Mouse (Mus musculus) G1E (cell line): ENCODE results near the gene Lat. TPM values are rescaled to one million over a fixed set of nuclear protein-coding genes. Genes with fewer than 3 reads are reported as not detected.

Experiments used
- ATAC-seq: 2 replicates; pipeline ENCODE4 v1.8.0; 2016; ENCODE audit warnings: mild to moderate bottlenecking; ENCODE audit not compliant: insufficient number of reproducible peaks, poor library complexity, low FRiP score, severe bottlenecking; ENCODE audit errors: extremely low read depth
- DNase-seq: peaks from one replicate; pipeline ENCODE4 v3.0.0; 2012; ENCODE audit warnings: low spot score
- H3K27me3 ChIP-seq: 2 replicates; pipeline ENCODE4 v1.6.1; 2012; ENCODE audit warnings: mild to moderate bottlenecking, low read length, inconsistent platforms; ENCODE audit not compliant: insufficient read depth
- H3K36me3 ChIP-seq: replicated peaks from 2 replicates; pipeline ENCODE3; 2012; ENCODE audit warnings: mild to moderate bottlenecking, inconsistent platforms
- H3K4me1 ChIP-seq: 2 replicates; pipeline ENCODE4 v1.6.1; 2012; ENCODE audit warnings: low read depth, low read length, inconsistent platforms, mixed read lengths; ENCODE audit not compliant: insufficient read depth
- H3K4me3 ChIP-seq: 2 replicates; pipeline ENCODE4 v1.5.1; 2012; ENCODE audit warnings: low read depth, mild to moderate bottlenecking, inconsistent platforms, low read length, moderate library complexity, mixed read lengths
- H3K9me3 ChIP-seq: replicated peaks from 2 replicates; pipeline ENCODE4 v1.6.1; 2012; ENCODE audit warnings: inconsistent platforms
- CTCF ChIP-seq: IDR thresholded peaks from 2 replicates; pipeline ENCODE4 v1.5.1; 2012; ENCODE audit warnings: low read depth, low read length, inconsistent platforms, mixed read lengths
- GATA1 ChIP-seq: IDR thresholded peaks from 2 replicates; pipeline ENCODE4 v1.6.1; 2012; ENCODE audit warnings: borderline replicate concordance, low read length, inconsistent platforms, mixed read lengths
- GATA2 ChIP-seq: IDR thresholded peaks from 2 replicates; pipeline ENCODE4 v1.6.1; 2012; ENCODE audit warnings: low read depth, low read length, inconsistent platforms, borderline replicate concordance
- POLR2AphosphoS5 ChIP-seq: IDR thresholded peaks from 2 replicates; pipeline ENCODE4 v1.6.1; 2012; ENCODE audit warnings: low read depth, low read length, inconsistent platforms; ENCODE audit not compliant: insufficient replicate concordance
- TAL1 ChIP-seq: conservative IDR thresholded peaks from 2 replicates; pipeline ENCODE4 v1.6.1; 2012; ENCODE audit warnings: low read depth, low read length, inconsistent platforms, mixed read lengths
- polyA plus RNA-seq: library from polyadenylated mRNA; stranded (reverse); fragments of >175 nt; gene quantifications from 2 replicates; pipeline ENCODE4 v1.2.3, GENCODE M21; 2012
- total RNA-seq, 2 experiments: library from RNA; stranded (forward) in 1 of 2; stranded (reverse) in 1 of 2; fragments of 200-1000 nt in 1 of 2; fragments of >200 nt in 1 of 2; fragmentation: Nextera tagmentation in 1 of 2; gene quantifications; 2 replicates each; pipeline ENCODE4 v1.2.3; 2014 to 2017

Lat gene
- total and polyA plus RNA-seq, 3 experiments = 0.38 to 14.6 (median 12.7) TPM

GRCm38 (mm10) chr7:126351419-126351951, 17.9 kb downstream of the Lat start:
- peaks cover 29% of the 10 kb centered on the region for H3K27me3 ChIP-seq
- no peak for DNase-seq
- H3K36me3 ChIP-seq = no peaks in the 10 kb centered on the region
- H3K4me1 ChIP-seq = peaks cover 46% of the 10 kb centered on the region
- TF ChIP-seq CTCF = no peak
- no peak for TF ChIP-seq TAL1
- no peak for TF ChIP-seq GATA2
- no peak for TF ChIP-seq GATA1
- no peak for TF ChIP-seq POLR2AphosphoS5
- ATAC-seq = no peak
- no peaks in the 10 kb centered on the region for H3K9me3 ChIP-seq
- no peak overlapping the region for H3K4me3 ChIP-seq

- Histone ChIP-seq H3K27me3 (peaks cover 34% of the 10 kb centered on the region), H3K4me1 (peaks cover 40% of the 10 kb centered on the region), H3K36me3 (no peaks in the 10 kb centered on the region), H3K9me3 (no peaks in the 10 kb centered on the region), H3K4me3 (no peak overlapping the region)
- ATAC-seq (no peak), DNase-seq (no peak)
- TF ChIP-seq GATA2 (no peak), TAL1 (no peak), GATA1 (no peak), POLR2AphosphoS5 (no peak), CTCF (no peak)
Measured at GRCm38 (mm10) chr7:126350748-126351418, 18.5 kb downstream of the Lat start.

GRCm38 (mm10) chr7:126348293-126348692, 21.1 kb downstream of the Lat start:
- ATAC-seq (no peak), DNase-seq (no peak)
- H3K36me3 ChIP-seq = no peaks in the 10 kb centered on the region
- H3K27me3 ChIP-seq = peaks cover 45% of the 10 kb centered on the region
- TF ChIP-seq POLR2AphosphoS5 (no peak), GATA1 (no peak), GATA2 (no peak), CTCF (no peak), TAL1 (no peak)
- no peak overlapping the region for H3K4me3 ChIP-seq
- peaks cover 19% of the 10 kb centered on the region for H3K4me1 ChIP-seq
- no peaks in the 10 kb centered on the region for H3K9me3 ChIP-seq

GRCm38 (mm10) chr7:126347098-126347497, 22.3 kb downstream of the Lat start:
- Histone ChIP-seq H3K27me3 (peaks cover 45% of the 10 kb centered on the region), H3K4me1 (peaks cover 18% of the 10 kb centered on the region), H3K9me3 (no peaks in the 10 kb centered on the region), H3K4me3 (no peak overlapping the region), H3K36me3 (no peaks in the 10 kb centered on the region)
- DNase-seq (no peak), ATAC-seq (no peak)
- TF ChIP-seq CTCF = no peak
- no peak for TF ChIP-seq TAL1
- no peak for TF ChIP-seq GATA1
- TF ChIP-seq POLR2AphosphoS5 = no peak
- TF ChIP-seq GATA2 = no peak

GRCm38 (mm10) chr7:126345969-126346368, 23.4 kb downstream of the Lat start:
- no peak for TF ChIP-seq GATA1
- no peak for TF ChIP-seq GATA2
- TF ChIP-seq TAL1 = no peak
- no peak for TF ChIP-seq POLR2AphosphoS5
- TF ChIP-seq CTCF = no peak
- H3K9me3 ChIP-seq = no peaks in the 10 kb centered on the region
- DNase-seq (no peak), ATAC-seq (no peak)
- peaks cover 49% of the 10 kb centered on the region for H3K27me3 ChIP-seq
- H3K36me3 ChIP-seq = no peaks in the 10 kb centered on the region
- H3K4me1 ChIP-seq = peaks cover 18% of the 10 kb centered on the region
- no peak overlapping the region for H3K4me3 ChIP-seq

GRCm38 (mm10) chr7:126345557-126345956, 23.8 kb downstream of the Lat start:
- peaks cover 49% of the 10 kb centered on the region for H3K27me3 ChIP-seq
- no peaks in the 10 kb centered on the region for H3K9me3 ChIP-seq
- H3K4me3 ChIP-seq = no peak overlapping the region
- DNase-seq (no peak), ATAC-seq (no peak)
- peaks cover 14% of the 10 kb centered on the region for H3K4me1 ChIP-seq
- TF ChIP-seq TAL1 (no peak), POLR2AphosphoS5 (no peak), GATA1 (no peak), GATA2 (no peak), CTCF (no peak)
- no peaks in the 10 kb centered on the region for H3K36me3 ChIP-seq

- DNase-seq (no peak), ATAC-seq (no peak)
- TF ChIP-seq POLR2AphosphoS5 (no peak), TAL1 (no peak), GATA1 (no peak), CTCF (no peak), GATA2 (no peak)
- Histone ChIP-seq H3K4me1 (0 out of 2 replicates have a peak, but pooled peaks cover 4% of the 10 kb centered on the region), H3K27me3 (peaks cover 54% of the 10 kb centered on the region), H3K4me3 (no peak overlapping the region), H3K36me3 (no peaks in the 10 kb centered on the region), H3K9me3 (no peaks in the 10 kb centered on the region)
Measured at GRCm38 (mm10) chr7:126340896-126341295, 28.5 kb downstream of the Lat start.
